Mouse (Mus musculus) neural tube, embryonic 15.5 days (tissue): ENCODE data around the gene Dach1. TPM values are rescaled to one million over a fixed set of nuclear protein-coding genes. Genes with fewer than 3 reads are reported as not detected.

Experiments used
- ATAC-seq: fragments of 200-750 bp; cut with Nextera tagmentation; 2 replicates; pipeline ENCODE4 v1.8.0; 2017; ENCODE audit warnings: mild to moderate bottlenecking, moderate TSS enrichment, moderate library complexity; ENCODE audit not compliant: low FRiP score
- H3K27ac ChIP-seq: fragments of 300-500 bp; sonication (generic); replicated peaks from 2 replicates; pipeline ENCODE4 v1.5.1; 2015; ENCODE audit warnings: mild to moderate bottlenecking, inconsistent platforms
- H3K27me3 ChIP-seq: fragments of 300-500 bp; sonication (generic); replicated peaks from 2 replicates; pipeline ENCODE4 v1.6.1; 2015; ENCODE audit warnings: inconsistent platforms
- H3K36me3 ChIP-seq: fragments of 300-500 bp; sonication (generic); 2 replicates; pipeline ENCODE4 v1.6.1; 2015; ENCODE audit warnings: inconsistent platforms
- H3K4me1 ChIP-seq: fragments of 300-500 bp; sonication (generic); 2 replicates; pipeline ENCODE4 v1.6.1; 2015; ENCODE audit warnings: inconsistent platforms
- H3K4me2 ChIP-seq: fragments of 300-500 bp; sonication (generic); 2 replicates; pipeline ENCODE4 v1.6.1; 2015; ENCODE audit warnings: inconsistent platforms, mild to moderate bottlenecking, moderate library complexity
- H3K4me3 ChIP-seq: fragments of 300-500 bp; sonication (generic); replicated peaks from 2 replicates; pipeline ENCODE4 v1.5.1; 2015; ENCODE audit warnings: mild to moderate bottlenecking, inconsistent platforms
- H3K9ac ChIP-seq: fragments of 300-500 bp; sonication (generic); replicated peaks from 2 replicates; pipeline ENCODE4 v1.6.1; 2015; ENCODE audit warnings: mild to moderate bottlenecking, inconsistent platforms
- H3K9me3 ChIP-seq: fragments of 300-500 bp; sonication (generic); replicated peaks from 2 replicates; pipeline ENCODE4 v1.6.1; 2016; ENCODE audit warnings: inconsistent platforms
- WGBS: fragments of 180-500 bp; shearing (Covaris S2); methylation state at CpG from one replicate; pipeline ENCODE4 v1.1.7; 2015; ENCODE audit warnings: mixed read lengths; 5-methylcytosine and 5-hydroxymethylcytosine counted together
- polyA plus RNA-seq: library from polyadenylated mRNA; unstranded; fragments of >200 nt; fragmentation: Nextera tagmentation; extraction: Ambion mirVana; gene quantifications from 2 replicates; pipeline ENCODE4 v1.2.1, GENCODE M21; 2015

Dach1 gene
- polyA plus RNA-seq, 1 experiment from 2014 or later, result 14.9 TPM

- Histone ChIP-seq H3K4me2 (no peak overlapping the region), H3K4me1 (peaks cover 4% of the 10 kb centered on the region; the same call in 1 of the 2 replicates), H3K27ac (no peak overlapping the region), H3K9ac (no peak overlapping the region), H3K9me3 (no peaks in the 10 kb centered on the region), H3K27me3 (no peaks in the 10 kb centered on the region), H3K36me3 (no peaks in the 10 kb centered on the region), H3K4me3 (no peak overlapping the region)
- 42% methylated on average over 7 of the region's 7 CpGs for WGBS
- no peak for ATAC-seq
Measured at GRCm38 (mm10) chr14:97814555-97815175, 354.9 kb downstream of the Dach1 start.

- Histone ChIP-seq H3K4me1 (peaks cover 4% of the 10 kb centered on the region; the same call in 1 of the 2 replicates), H3K27me3 (no peaks in the 10 kb centered on the region), H3K4me3 (peak overlapping the region; percentile 5; the same call in 1 of the 2 replicates), H3K9me3 (no peaks in the 10 kb centered on the region), H3K36me3 (no peaks in the 10 kb centered on the region), H3K27ac (no peak overlapping the region), H3K9ac (no peak overlapping the region), H3K4me2 (peak overlapping the region; percentile 36)
- no peak for ATAC-seq
- 47% methylated on average over 11 of the region's 11 CpGs for WGBS
Measured at GRCm38 (mm10) chr14:97813557-97813956, 356.0 kb downstream of the Dach1 start.

- Histone ChIP-seq H3K36me3 (no peaks in the 10 kb centered on the region), H3K4me3 (no peak overlapping the region), H3K27me3 (no peaks in the 10 kb centered on the region), H3K27ac (no peak overlapping the region), H3K9me3 (no peaks in the 10 kb centered on the region), H3K4me1 (no peaks in the 10 kb centered on the region), H3K4me2 (no peak overlapping the region), H3K9ac (no peak overlapping the region)
- no peak for ATAC-seq
- 85% methylated on average over 5 of the region's 5 CpGs for WGBS
Measured at GRCm38 (mm10) chr14:97795385-97795952, 374.1 kb downstream of the Dach1 start.

- Histone ChIP-seq H3K36me3 (no peaks in the 10 kb centered on the region), H3K4me2 (no peak overlapping the region), H3K9me3 (0 out of 2 replicates have a peak, but pooled peaks cover 2% of the 10 kb centered on the region), H3K27ac (no peak overlapping the region), H3K9ac (no peak overlapping the region), H3K4me3 (no peak overlapping the region), H3K4me1 (no peaks in the 10 kb centered on the region), H3K27me3 (no peaks in the 10 kb centered on the region)
- WGBS, result 71% methylated on average over 2 of the region's 2 CpGs
- ATAC-seq, result no peak
Measured at GRCm38 (mm10) chr14:97774135-97774767, 395.3 kb downstream of the Dach1 start.

GRCm38 (mm10) chr14:97754400-97754799, 415.2 kb downstream of the Dach1 start:
- Histone ChIP-seq H3K9me3 (no peaks in the 10 kb centered on the region), H3K9ac (no peak overlapping the region), H3K4me2 (no peak overlapping the region), H3K4me1 (no peaks in the 10 kb centered on the region), H3K4me3 (no peak overlapping the region), H3K27me3 (no peaks in the 10 kb centered on the region), H3K27ac (no peak overlapping the region), H3K36me3 (no peaks in the 10 kb centered on the region)
- WGBS, result 18% methylated on average over 4 of the region's 4 CpGs
- ATAC-seq, result no peak

GRCm38 (mm10) chr14:97753973-97754372, 415.6 kb downstream of the Dach1 start:
- 30% methylated on average over 2 of the region's 2 CpGs for WGBS
- Histone ChIP-seq H3K4me3 (no peak overlapping the region), H3K36me3 (no peaks in the 10 kb centered on the region), H3K9me3 (no peaks in the 10 kb centered on the region), H3K4me2 (no peak overlapping the region), H3K9ac (no peak overlapping the region), H3K27ac (no peak overlapping the region), H3K27me3 (no peaks in the 10 kb centered on the region), H3K4me1 (no peaks in the 10 kb centered on the region)
- ATAC-seq, result no peak

- 97% methylated on average over 2 of the region's 2 CpGs for WGBS
- H3K9ac ChIP-seq, result no peak overlapping the region
- ATAC-seq, result no peak
- H3K4me3 ChIP-seq, result no peak overlapping the region
- H3K27me3 ChIP-seq, result no peaks in the 10 kb centered on the region
- no peaks in the 10 kb centered on the region for H3K36me3 ChIP-seq
- no peak overlapping the region for H3K4me2 ChIP-seq
- no peaks in the 10 kb centered on the region for H3K4me1 ChIP-seq
- no peak overlapping the region for H3K27ac ChIP-seq
- H3K9me3 ChIP-seq, result no peaks in the 10 kb centered on the region
Measured at GRCm38 (mm10) chr14:97743252-97743651, 426.3 kb downstream of the Dach1 start.

GRCm38 (mm10) chr14:97742785-97743184, 426.8 kb downstream of the Dach1 start:
- Histone ChIP-seq H3K4me1 (no peaks in the 10 kb centered on the region), H3K36me3 (no peaks in the 10 kb centered on the region), H3K27ac (no peak overlapping the region), H3K27me3 (no peaks in the 10 kb centered on the region), H3K9ac (no peak overlapping the region), H3K9me3 (no peaks in the 10 kb centered on the region), H3K4me3 (no peak overlapping the region), H3K4me2 (no peak overlapping the region)
- ATAC-seq, result no peak
- WGBS, result 50% methylated on average over 4 of the region's 4 CpGs
